Mouse (Mus musculus): ENCODE measurements around the gene Rnf7.
"Not testable (repeated sequence)": the region's sequence is repeated elsewhere in the genome, so short reads cannot be mapped to it uniquely, and the experiment has no call there.

The Rnf7 gene

DNA sequence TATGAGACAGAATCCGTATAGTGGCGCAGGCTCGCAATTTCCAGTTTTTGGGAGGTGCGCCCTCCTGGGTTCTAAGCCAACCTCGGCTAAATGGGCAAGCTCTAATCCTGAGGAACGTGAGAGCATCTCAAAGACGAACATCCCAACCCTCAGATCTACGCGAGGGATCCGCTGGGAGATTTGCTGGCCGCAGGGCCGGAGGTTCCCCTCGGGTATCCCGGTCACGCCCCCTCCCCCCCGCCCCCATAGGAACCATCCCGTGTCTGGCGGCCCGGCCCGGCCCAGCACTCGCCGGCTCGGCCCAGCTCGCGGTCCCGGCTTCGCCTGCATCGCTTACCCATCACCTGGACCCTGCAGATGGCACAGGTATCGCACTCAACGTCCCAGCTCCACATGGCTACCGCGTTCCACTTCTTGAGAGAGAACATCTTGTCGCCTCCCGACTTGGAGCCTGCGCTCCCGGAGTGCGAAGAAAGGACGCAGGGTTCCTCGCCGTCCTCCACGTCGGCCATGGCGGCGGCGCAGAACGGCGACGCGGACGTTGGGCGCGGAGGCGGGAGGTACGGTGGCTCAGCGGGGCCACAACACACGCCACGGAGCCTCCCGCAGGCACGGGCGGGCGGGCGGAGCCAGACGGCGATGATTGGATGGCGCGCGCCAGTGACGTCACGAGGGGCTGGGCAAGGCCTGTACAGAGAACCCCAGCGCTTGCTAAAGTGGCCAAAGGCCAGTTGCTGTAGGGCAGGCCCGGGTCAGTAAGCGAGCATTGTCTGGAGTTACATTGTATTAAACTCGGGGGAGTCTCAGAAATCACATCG is at the start of gene Rnf7:
Rnf7 (minus strand) TSS at position 605 of the 818 bp plus-strand sequence.
- in situ Hi-C loops (cut with MboI; ENCODE audit: low sequenced_read_pairs) = no loop called here

DNA sequence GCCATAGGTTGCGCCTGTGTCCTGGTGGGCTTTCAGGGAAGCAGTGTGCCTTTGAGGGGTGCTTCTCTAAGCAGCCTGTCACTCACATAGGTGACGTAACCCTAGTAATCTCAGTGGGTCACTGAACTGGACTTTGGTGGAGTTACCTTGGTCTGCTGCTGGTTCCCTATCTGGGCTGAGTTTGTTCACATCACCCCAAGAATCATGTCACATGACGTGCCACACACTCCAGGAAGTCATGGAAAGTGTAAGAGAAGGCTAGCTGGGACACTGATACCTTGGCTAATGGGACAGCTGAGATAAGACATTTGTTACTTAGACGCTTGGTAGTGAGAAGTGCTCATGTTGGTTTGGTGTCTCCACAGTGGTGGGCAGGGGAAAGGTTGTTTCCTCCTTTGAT is 47.5 kb upstream of the Rnf7 start:
- in situ Hi-C loops (cut with MboI; ENCODE audit: low sequenced_read_pairs) = no loop called here

DNA sequence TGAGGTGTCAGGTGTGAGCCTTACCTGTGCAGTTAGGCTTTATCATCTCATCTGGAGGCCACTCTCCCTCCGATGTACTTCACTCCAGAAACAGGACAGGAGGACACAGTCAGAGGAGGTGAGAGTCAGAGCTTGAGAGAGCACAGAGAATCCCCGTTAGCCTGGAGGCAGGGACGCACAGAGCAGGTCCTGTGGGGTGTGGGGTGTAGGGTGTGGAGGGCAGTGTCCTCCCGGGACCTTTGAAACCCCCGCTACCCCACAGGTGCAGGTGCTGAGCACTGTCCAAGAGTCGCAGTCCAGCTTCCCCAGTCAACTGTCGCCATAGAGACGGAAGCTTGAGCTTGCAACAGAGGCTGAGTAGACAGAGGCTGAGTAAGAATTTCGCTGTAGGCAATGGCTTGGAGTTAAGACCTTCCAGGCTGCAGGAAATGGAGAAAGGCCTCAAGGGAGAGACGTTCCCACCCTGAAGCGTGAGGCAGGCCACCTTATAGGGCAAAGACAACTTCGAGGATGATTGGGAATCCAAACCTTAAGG is 46.6 kb upstream of the Rnf7 start, which contains the start of gene Gm28729:
Gm28729 (minus strand) TSS at position 293 of the 535 bp plus-strand sequence.
- in situ Hi-C loops (cut with MboI; ENCODE audit: low sequenced_read_pairs) = no loop called here

DNA sequence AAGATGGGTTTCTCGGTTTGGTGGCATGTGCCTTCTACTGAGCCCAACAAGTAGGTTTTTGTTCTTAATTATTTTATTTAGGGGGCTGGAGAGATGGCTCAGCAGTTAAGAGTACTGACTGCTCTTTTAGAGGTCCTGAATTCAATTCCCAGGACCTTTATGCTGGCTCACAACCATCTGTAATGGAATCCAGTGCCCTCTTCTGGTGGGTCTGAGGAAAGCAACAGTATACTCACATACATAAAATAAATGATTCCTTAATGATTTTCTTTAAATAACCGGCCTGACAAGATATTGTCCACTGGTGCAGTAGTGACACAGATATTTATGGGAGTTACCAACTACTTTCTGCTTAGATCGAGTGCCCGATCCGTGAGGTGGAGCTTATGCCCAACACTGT is 44.7 kb upstream of the Rnf7 start:
- in situ Hi-C loops (cut with MboI; ENCODE audit: low sequenced_read_pairs) = no loop called here

DNA sequence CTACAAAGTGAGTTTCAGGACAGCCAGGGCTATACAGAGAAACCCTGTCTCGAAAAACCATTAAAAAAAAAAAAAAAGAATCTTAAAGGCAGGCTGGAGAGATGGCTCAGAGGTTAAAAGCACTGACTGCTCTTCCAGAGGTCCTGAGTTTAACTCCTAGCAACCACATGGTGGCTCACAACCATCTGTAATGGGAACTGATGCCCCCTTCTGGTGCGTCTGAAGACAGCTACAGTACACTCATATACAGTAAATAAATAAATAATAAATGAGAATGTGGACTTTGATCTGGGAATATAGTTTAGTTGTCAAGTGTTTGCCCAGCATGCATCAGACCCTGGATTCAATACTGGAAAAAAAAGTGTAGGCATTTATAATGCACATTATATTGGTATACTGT is 43.1 kb upstream of the Rnf7 start:
- in situ Hi-C loops (cut with MboI; ENCODE audit: low sequenced_read_pairs) = not testable (repeated sequence)

DNA sequence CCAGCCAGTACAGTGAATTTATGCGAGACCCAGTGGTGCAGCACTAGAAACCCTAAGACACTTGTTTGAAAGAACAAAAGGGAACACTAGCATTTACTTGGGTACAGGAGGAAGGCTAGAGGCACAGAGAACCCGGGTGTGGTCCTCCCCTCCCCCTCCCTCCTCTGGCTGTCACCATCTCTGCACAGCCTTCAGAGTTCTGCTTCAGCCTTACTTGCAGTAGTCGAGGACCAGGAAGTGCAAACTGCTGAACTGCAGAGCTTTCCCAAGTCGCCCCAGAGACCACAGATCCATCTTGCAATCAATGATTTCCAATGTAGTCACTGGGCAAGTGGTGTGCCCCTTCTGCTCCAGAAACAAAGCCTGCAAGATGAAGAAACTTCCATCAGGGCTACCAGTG is 39.0 kb upstream of the Rnf7 start:
- in situ Hi-C loops (cut with MboI; ENCODE audit: low sequenced_read_pairs) = no loop called here

DNA sequence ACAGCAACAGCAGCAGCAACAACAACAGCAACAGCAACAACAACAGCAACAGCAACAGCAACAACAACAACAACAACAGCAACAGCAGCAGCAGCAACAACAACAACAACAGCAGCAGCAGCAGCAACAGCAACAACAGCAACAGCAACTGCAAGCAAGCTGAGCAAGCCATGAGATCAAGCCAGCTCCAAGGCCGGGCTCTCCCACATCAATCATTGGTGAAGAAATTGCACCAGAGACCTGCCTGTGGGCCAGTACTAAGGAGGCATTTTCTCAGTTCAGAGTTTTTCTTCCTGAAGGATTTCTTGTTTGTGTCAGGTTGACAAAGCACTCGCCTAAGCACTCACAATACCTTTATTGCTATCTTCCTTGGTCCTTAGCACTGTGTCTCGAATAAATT is 38.3 kb upstream of the Rnf7 start:
- in situ Hi-C loops (cut with MboI; ENCODE audit: low sequenced_read_pairs) = no loop called here

DNA sequence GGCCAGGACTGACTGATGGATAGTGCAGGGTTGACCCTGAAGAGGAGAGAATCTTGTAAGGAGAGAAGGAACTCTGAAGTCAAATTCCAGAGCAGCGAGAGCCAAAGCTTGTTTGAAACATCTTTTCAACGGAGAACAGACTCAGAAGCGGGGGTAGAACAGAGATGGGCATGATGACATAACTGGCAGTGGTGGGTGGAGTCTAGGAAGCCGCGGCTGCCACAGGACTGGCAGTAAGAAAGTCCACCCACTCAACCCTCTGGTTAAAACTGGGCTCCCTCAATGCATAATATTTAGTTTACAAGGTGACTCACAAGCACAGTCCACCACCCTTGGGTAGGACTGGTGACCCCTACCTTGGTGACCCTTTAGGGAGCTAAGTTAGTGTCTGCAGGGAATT is 37.3 kb upstream of the Rnf7 start:
- in situ Hi-C loops (cut with MboI; ENCODE audit: low sequenced_read_pairs) = no loop called here

DNA sequence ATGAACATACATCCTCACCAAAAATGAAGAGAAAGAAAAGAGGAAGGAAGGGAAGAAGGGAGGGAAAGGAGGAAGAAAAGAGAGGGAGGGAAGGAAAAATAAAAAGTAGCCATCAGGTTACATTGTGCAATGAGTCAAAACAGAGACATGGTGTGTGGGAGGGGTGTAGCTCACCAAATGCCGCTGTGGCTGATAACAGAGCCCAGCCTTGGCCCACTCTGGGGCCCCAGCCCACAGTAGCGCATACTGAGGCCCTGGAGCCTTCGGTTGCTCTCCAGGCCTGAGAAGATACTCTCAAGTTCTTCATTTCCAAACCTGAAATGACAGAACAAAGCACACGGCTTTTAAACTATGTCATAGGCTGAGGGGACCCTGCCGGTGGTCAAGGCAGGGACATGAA is 35.8 kb upstream of the Rnf7 start:
- in situ Hi-C loops (cut with MboI; ENCODE audit: low sequenced_read_pairs) = no loop called here

DNA sequence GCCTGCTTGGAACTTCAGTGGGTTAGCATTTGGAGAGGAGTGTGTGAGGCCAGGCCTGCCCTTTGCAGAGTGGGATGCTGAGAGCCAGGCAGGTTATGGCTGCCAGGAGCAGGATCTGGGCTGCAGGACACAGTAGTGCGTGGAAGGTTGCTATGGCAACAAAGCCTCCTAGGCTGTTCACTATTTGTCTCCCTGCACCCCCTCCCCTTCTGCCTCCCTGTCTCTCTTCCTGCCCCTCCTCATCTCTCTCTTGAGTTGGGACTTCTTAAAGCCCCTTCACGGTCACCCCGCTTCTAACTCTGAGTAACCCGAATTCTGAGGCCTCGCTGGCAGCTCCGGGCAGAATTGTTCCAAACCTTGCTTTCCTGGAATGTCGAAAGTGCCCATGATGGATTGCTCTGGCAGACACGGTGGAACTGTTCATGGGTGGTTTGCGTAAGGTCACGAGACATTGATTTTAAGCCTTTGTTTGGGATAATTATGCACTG is 27.6 kb upstream of the Rnf7 start:
- in situ Hi-C loops (cut with MboI; ENCODE audit: low sequenced_read_pairs) = no loop called here

DNA sequence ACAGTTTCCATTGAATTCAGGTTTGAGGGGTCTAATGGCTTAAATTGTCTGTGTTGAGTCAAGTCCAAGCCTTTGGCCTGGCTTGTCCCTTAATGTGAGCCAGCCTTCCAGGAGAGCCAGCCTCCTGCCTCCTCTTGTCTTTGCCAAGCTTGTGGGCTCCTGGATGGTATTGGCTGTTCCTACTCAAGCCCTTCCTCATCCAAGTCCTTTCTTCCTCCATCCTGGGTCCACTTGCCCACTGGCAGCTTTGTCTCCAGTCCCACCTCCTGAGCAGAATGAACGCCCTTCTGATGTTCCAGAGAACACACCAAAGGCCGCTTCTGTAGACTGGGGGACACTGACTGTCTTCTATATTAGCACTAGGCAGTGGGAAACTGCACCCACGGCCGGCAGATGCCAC is 26.7 kb upstream of the Rnf7 start:
- in situ Hi-C loops (cut with MboI; ENCODE audit: low sequenced_read_pairs) = no loop called here

DNA sequence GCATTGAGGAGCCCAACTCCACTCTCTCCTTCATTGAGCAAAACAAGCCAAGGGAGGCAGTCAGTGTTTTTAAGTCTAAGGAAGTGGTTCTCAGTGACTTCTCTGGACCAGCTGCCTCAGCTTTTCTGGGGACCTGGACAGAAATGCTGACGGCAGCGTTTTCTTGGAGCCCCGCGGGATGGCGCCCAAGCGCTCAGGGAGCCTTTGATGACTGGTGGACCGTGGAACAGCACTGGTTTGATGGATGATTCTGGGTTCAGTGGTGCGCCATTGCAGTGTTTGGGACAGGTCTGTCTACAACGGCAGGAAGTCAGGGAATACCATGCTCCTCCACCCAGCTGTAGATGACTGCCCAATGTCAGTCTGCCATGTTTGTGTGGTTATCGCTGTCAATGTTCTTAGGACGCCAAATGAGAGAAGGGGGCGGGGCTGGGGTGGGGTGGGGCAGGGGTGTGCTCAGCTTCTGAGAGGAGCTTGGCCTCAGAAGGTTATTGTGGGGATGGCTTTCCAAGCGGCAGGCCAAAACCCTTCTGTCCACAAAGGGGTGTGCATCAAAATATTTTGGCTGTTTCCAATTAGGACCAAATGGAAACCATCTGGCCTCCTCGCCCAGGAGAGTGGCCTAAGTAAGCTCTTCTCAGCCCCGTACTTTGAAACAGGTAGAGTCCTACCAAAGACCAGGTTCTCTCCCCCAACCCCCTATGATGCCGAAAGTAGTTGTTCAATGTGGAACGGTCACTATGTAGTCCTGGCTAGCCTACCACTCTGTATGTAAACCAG is 25.8 kb upstream of the Rnf7 start:
- in situ Hi-C loops (cut with MboI; ENCODE audit: low sequenced_read_pairs) = no loop called here

DNA sequence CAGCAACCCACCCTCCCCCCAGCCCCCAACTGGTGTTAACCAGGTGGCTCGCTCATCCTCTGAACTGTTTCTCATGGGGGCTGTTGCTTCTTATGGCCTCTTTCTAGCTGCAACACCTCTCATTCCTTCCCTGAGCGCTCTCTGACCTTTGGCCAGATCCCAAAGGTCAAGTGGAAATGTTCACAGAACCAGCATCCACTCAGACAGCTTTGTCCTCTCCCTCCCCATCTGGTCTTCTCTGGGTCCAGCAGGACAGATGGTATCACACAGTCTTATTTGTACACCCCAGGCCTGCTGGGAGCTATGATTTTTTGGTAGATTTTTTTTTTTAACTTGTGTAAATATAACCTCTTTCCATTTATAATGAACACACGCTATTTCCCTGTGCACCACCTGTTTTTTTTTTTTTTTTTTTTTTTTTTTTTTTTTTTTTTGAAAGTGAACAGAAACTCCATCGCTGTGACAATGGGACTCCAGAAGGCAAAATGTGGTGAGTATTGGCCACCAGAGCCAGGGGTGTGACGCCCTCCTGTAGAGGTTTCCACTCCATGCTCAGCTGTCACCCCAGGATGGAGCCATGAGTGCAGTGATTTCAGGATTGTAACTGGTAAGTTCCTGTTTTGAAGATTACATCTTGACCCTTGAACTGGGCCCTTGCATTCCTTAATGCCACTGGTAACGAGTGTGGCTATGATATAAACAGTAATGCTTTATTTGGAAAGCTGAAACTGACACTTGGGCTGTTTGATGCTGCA is 24.6 kb upstream of the Rnf7 start:
- in situ Hi-C loops (cut with MboI; ENCODE audit: low sequenced_read_pairs) = no loop called here

DNA sequence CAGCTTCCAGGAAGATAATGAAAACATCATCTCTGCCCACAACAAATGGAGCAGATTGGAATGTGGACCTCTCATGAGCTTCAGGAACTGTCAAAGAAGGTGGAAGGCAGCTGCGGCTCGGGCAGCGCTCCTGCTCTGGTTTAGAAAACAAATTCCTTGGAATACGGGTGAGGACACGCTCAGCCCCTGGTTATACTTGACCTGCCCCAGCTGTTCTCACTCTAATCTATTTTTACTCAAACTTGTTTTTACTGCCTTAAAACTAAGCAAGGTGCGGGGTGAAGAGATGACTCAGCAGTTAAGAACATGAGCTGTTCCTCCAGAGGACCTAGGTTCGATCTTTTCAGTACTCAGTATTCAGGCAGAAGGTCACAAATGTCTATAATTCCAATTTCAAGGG is 22.7 kb upstream of the Rnf7 start:
- in situ Hi-C loops (cut with MboI; ENCODE audit: low sequenced_read_pairs) = no loop called here

DNA sequence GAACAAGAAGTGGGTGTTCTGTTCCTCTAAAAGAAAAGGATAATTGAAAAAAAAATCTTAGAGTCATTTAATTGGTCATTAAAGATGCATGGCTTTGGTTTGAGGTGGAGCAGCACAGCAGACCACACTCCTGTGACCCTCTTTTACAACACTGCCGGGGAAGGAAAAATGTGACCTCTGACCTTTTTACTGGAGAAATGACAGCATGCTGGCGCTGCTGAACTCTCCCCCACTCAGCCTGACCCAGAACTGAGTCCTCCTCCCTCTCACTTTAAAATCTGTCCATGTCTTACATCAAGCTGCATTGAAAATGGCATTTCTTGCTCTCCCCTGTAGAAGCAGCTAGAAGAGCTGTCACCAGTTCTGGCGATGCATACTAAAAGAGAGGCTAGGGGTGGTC is 14.7 kb upstream of the Rnf7 start:
- in situ Hi-C loops (cut with MboI; ENCODE audit: low sequenced_read_pairs) = no loop called here

DNA sequence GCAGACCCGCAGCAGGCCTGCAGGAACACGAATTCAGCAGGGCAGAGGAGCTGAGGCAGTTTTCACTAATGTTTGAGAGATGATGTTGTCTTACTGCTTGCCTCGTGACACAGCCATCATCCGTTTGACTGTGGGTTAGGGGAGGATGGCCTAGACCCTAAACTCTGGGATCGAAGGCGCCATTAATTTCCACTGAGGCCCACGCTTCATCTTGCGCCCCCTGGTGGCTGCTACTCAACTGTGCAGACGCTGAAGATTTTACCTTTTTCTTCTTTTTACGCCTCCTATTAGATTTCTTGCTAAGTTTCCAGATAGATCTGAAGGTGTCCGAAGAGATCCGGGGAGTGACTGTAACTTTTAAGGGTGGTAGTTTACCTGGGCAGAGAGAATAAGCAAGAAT is 13.3 kb upstream of the Rnf7 start:
- in situ Hi-C loops (cut with MboI; ENCODE audit: low sequenced_read_pairs) = no loop called here

DNA sequence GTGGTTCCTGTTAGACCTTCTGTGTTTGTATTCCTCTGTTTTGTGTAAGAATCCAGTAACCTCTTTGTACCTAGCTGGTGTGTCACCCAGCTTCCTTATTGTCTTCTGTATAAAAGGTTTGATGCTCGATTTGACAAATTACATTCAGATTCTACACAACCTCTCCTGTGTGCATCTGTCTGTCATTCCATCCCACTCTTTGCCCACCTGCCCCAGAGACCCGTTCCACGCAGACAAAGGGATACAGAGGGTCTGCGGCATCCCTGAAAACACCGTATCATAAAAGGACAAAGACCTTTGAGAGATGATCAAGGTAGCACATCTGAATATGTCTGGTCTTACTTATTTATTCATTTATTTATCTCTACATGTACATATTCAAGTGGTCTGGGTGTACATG is 9.4 kb upstream of the Rnf7 start:
- in situ Hi-C loops (cut with MboI; ENCODE audit: low sequenced_read_pairs) = not testable (repeated sequence)

DNA sequence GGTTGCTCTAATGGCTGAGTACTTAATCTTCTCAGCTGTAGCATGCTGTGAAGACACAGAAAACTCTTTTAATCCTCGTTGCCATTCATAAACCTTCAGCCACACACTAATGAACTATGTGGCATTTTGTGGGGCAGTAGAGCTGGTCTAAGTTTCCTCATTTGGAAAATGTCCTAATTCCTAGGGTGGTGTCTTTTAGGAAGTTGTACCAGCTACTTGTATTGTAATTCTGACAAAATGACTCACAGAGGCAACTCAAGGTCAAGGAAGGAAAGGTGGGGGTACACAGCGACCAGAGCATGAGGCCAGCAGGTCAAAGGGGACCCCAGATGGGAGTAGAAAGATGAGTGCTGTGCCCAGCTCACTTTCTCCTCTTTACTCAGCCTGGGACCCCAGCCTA is 5.2 kb upstream of the Rnf7 start:
- in situ Hi-C loops (cut with MboI; ENCODE audit: low sequenced_read_pairs) = no loop called here

DNA sequence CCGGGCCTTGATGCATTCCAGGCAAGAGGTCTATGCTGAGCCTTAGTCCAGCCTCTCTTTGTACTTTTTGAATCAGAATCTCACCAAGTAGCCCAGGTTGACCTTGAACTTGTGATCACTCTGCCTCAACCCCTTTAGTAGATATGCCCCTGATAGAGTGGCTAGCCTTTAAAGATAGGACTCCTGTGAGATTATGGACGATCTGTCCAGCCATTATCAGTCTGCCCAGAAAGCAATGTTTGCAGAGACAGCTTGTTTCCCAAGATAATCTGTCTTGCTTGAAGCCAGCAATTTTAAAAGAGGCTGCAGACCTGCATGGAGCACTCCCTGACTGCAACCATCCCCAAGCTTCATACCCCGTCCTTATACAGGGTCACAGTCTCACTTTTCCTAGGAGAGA is 4.6 kb upstream of the Rnf7 start:
- in situ Hi-C loops (cut with MboI; ENCODE audit: low sequenced_read_pairs) = no loop called here

DNA sequence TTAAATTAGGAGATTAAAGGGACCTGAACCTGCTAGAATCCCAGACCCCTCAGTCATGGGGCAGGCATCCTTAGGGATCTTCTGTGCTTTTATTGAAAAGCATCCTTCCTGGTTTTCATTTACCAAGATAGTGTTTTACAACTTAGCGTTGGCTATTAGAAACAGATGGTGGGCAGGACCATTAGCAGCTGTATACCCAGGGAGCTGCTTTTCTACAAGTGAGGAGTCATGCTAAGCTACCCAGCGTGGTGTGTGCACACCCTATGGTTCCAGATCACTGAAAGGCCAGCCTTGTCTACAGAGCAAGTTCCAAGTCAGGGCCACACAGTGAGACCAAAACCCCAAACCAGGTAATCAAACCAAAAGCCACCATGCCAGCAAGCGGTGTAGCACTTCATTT is 6.1 kb downstream of the Rnf7 start:
- in situ Hi-C loops (cut with MboI; ENCODE audit: low sequenced_read_pairs) = no loop called here

DNA sequence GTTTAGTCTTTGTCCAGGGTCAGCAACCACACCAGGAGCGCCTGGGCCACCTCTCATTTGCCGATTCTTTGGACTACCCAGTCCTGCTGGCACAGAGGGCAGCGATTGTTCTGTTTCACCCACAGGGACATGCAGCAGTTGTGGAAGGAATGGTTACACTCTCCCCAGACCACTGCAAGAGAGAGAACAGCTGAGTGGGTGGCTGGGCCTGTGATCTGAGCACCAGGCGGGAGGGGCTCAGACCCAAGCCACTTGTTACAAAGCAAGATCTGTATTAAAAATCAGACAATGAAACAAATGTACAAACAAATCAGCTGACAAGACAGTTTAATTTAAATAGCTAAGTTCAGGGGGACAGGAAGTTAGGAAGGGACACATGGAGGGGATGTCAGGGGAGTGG is 6.8 kb downstream of the Rnf7 start:
- in situ Hi-C loops (cut with MboI; ENCODE audit: low sequenced_read_pairs) = not testable (repeated sequence)

All from CH12F3 (cell line).